In genomic region chr15:27886992-27887391, GRCm38 (mm10) we compare ENCODE assay signal across 14 mouse cellular contexts.
DNase-seq lines count a peak whose midpoint lies in the region; ATAC-seq lines count a peak whose summit lies in the region.
"Had no signal": no experiment of that assay in that cellular context is flagged by ENCODE, and none has a peak within 500 bp of the region (broad histone marks: within the 10 kb centered on the region; RNA-seq: fewer than 3 reads in every experiment).

No protein-coding gene starts in this region.

- H3K4me3 ChIP-seq in kidney, embryonic 15.5 days (replicated peaks), result no peak overlapping the region
- H3K4me3 ChIP-seq: forebrain, embryonic 15.5 days; hindbrain, embryonic 12.5 days had no signal

- no peak overlapping the region for H3K4me2 ChIP-seq in kidney, embryonic 15.5 days
- H3K4me2 ChIP-seq: forebrain, embryonic 15.5 days; hindbrain, embryonic 12.5 days had no signal

- no peak overlapping the region for H3K9ac ChIP-seq in kidney, embryonic 15.5 days
- H3K9ac ChIP-seq: forebrain, embryonic 15.5 days; hindbrain, embryonic 12.5 days had no signal

- 85% methylated on average over 6 of the region's 6 CpGs for WGBS in kidney, embryonic 15.5 days

- peak; percentile 19 to 22 for DNase-seq in heart, adult 18-20 months
- DNase-seq in heart, postnatal 25 days (ENCODE audit: low spot score), result no peak
- DNase-seq in kidney, adult 9 months, result no peak
- peak; percentile 27 for DNase-seq in CD4-positive, CD25-positive, alpha-beta regulatory T cell, adult 2 months (ENCODE audit: low read depth, low spot score)
- peak; percentile 52 for DNase-seq in thymus, postnatal 0 days (ENCODE audit: low spot score)
- no peak for DNase-seq in B cell, adult 2 months
- DNase-seq in lung, postnatal 25 days (ENCODE audit: low spot score), result no peak
- DNase-seq: cerebellum, adult 11 months; kidney, adult 18-20 months; lung, adult 18-20 months; retina, postnatal 1 day had no signal

- no peaks in the 10 kb centered on the region for H3K27me3 ChIP-seq in kidney, embryonic 15.5 days
- H3K27me3 ChIP-seq: forebrain, embryonic 15.5 days; hindbrain, embryonic 12.5 days had no signal

- H3K36me3 ChIP-seq in kidney, embryonic 15.5 days, result peaks cover 86% of the 10 kb centered on the region

- intact Hi-C loops in heart, postnatal 25 days (cut with DNase I), result no loop called here

- H3K4me1 ChIP-seq in kidney, embryonic 15.5 days, result 0 out of 2 replicates have a peak, but pooled peaks cover 6% of the 10 kb centered on the region

- 0 out of 2 replicates have a peak overlapping the region, but pooled peaks have one; percentile 6 for H3K27ac ChIP-seq in kidney, embryonic 15.5 days
- H3K27ac ChIP-seq: forebrain, embryonic 15.5 days; hindbrain, embryonic 12.5 days had no signal

- H3K9me3 ChIP-seq in kidney, embryonic 15.5 days (replicated peaks), result no peaks in the 10 kb centered on the region
- H3K9me3 ChIP-seq: forebrain, embryonic 15.5 days; hindbrain, embryonic 12.5 days had no signal

- no peak for ATAC-seq in kidney, embryonic 15.5 days (replicated peaks; ENCODE audit: low FRiP score)
- ATAC-seq: forebrain, embryonic 15.5 days had no signal

Comparison
In these comparisons a context has a peak if more than half of its experiments do, and no peak if none do; other contexts are left out.
1. DNase-seq: peak in heart, adult 18-20 months (2 of 2), CD4-positive, CD25-positive, alpha-beta regulatory T cell, adult 2 months (single experiment) and thymus, postnatal 0 days (single experiment); none in heart, postnatal 25 days (single experiment), kidney, adult 9 months (single experiment), B cell, adult 2 months (0 of 2) and lung, postnatal 25 days (single experiment).